Mouse (Mus musculus) c-Kit-positive CD71-negative TER-119-negative erythroid progenitor cells, embryonic 14.5 days (primary cell): ENCODE results near the gene Filip1.

ENCODE experiments used
- DNase-seq: peaks from one replicate; pipeline ENCODE4 v3.0.0-alpha.2; 2013; ENCODE audit warnings: low read depth

Gene Filip1

GRCm38 (mm10) chr9:79947973-79948372 lies 64.7 kb downstream of the Filip1 start:
- no peak for DNase-seq

DNA sequence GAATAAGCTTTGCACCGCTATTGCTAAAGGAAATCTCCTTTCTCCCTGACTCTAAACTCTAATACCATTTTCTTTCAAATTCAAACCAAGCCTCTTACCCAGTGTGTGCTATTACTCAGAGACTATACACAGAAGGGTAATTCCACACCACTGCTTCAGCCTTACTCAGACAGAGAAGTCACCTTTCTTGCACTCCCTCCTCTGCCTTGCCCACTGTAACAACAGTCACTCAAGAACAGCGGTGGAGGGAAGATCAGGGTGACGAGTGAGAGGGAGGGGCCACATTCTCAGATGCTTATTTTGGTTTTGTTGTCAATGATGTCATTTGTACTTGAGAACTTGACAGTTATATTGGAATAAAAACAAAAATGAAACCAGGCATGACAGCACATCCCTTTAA lies 65.2 kb downstream of the Filip1 start:
- DNase-seq: no peak

DNA sequence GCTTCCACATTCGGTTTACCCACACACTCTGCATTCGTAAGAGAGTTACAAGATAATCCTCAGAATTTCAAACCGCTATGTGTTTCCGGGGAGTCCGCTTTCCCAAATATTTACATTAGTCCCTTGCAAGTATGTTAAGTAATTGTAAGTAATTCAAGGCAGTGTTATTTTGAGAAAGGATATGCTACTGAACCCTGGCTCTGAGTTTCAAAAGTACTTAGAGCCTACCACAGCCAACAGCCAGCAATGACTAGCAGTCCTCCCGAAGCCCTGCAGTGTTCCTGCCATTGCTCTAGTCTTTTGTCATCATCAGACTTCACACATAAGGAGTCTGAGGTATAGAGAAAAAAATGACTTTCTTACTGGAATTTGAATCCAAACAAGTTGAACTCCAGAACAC lies 67.8 kb downstream of the Filip1 start:
- no peak for DNase-seq

DNA sequence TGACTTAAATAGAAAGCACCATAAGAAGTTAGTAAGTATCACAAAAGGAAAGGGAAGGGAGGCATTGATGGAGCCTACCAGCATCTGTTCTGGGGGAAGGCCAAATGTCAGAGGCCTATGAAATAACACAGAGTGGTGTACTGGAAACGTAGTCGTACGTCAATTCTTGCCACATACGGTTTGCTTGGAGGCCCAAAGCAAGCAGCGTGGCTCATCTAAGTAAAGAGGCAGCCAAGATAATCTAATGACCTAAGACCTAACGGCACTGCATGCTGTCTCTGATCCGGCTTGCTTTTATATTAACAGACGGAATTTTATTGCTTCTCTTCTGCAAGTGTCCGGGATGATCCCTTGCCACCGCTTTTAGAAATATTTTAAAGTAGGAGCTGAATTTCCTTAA lies 68.7 kb downstream of the Filip1 start:
- no peak for DNase-seq

DNA sequence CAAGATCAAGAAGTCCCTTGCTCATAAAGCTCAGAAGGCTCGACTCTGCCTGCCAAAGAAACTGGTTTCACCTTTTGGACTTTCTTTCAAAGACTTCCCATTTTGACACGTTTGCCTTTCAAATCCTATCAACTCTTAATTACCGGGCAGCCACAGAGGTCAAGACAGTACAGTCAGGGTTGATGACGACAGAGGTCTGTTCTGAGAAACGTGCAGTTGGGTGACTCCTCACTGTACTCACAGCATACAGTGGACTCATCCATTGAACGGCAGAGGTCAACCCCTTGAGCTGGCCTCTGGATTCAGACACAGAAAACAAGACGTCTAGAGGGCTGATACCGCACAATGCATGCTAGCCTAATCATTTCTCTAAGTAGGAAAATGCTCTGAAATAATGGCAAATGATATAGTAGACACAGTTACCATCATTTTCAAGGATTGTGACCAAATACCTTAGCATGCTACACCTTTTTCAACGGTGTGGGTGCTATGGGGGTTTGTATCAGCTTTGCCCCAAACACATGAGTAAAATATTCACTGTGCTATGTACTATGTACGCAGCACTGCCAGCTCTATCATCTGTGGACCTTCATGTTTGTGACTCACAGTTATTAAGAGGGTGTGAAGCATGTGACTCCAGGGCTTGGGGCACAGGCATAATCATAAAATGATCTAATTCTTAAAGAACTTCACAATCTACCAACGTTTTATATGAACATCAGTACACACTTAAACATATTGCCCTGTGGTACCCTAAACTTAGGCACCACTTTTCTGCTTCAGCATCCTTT lies 74.0 kb downstream of the Filip1 start:
- no peak for DNase-seq

DNA sequence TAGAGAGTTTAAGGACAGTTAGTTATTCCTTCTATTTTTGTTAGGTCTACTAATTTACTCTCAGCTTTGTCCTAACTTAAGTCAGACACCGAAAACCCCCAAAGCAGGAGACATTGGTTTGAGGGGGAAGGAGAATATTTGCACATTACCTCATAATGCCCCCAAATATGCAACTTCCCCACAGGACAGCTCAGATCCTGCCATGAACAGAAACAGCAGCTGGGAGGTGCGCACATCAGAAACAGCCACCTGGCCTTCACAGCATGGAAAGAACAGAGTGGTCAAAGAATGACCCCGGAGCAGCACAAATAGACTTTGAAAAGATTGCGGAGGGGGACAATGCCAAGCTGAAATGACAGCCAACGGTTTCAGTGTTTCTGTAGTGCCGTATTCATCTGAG lies 75.1 kb downstream of the Filip1 start:
- DNase-seq: no peak

GRCm38 (mm10) chr9:79932578-79932977 lies 80.1 kb downstream of the Filip1 start:
- no peak for DNase-seq

GRCm38 (mm10) chr9:79928092-79928491 lies 84.6 kb downstream of the Filip1 start:
- no peak for DNase-seq

DNA sequence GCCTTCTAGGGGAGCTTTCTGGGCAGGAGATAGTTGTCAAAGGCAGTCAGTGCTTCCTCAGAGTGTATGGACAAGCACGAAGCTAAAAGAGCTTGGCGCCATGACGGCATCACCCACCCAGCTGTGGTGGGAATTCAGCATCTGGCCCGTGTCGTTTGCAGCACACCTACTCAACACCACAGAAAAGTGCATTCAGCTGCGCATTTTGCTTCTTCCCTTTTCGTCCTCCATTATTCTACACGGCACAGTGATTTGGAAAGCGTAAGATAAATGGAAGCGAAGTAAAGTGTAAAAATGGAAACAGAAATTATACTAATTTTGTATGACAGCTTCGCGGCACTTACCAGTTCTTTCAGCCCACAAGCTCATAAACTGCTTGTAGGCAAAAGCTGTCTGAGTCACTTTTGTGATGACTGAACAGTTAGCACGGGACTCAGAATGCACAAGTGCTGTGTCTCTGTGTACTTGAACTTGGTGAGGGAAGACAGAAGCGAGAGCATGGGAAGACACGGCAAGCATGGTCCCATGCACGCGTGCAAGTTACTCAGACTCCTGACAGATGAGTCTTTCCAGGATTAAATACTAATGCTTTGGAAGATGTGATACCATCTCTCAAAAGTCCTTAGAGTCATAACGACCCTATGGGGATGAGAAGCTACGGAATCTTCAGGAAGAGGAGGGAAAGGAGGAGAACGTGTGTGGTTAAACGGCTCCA lies 85.3 kb downstream of the Filip1 start:
- no peak for DNase-seq

- DNase-seq: no peak
Measured at GRCm38 (mm10) chr9:79926464-79927155, 86.0 kb downstream of the Filip1 start.

DNA sequence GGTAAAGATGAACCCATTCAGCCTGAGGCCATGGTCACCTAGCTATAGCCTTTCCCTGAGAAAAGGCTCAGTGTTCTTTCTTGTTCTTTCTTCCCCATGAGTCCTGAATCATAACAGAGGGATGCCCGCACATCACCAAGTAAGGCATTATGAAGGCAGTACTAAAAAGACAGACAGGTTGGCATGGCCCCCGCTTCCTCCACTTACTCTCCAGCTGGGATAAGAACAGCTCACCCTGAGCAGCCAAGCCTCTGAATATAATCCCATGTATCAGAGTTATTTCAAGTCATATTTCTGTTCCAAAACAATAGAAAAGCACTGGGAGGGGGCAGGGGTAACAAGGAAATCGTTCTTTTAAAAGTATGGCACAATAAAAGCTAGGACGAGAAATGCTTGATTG lies 86.7 kb downstream of the Filip1 start:
- DNase-seq: no peak

- no peak for DNase-seq
Measured at GRCm38 (mm10) chr9:79923262-79923661, 89.4 kb downstream of the Filip1 start.

DNA sequence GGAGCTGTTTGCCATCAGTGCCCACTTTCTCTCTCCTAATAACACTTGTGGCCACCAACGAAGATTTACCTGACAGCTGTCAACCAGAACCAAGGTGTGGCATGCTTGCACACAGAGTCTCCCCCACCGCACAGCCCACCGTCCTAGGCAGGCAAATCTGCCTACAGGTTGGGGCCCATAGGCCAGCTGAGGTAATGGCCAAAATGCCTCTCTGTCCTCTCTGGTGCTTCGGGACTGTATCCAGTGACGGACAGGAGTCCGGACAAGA lies 90.2 kb downstream of the Filip1 start:
- no peak for DNase-seq

DNA sequence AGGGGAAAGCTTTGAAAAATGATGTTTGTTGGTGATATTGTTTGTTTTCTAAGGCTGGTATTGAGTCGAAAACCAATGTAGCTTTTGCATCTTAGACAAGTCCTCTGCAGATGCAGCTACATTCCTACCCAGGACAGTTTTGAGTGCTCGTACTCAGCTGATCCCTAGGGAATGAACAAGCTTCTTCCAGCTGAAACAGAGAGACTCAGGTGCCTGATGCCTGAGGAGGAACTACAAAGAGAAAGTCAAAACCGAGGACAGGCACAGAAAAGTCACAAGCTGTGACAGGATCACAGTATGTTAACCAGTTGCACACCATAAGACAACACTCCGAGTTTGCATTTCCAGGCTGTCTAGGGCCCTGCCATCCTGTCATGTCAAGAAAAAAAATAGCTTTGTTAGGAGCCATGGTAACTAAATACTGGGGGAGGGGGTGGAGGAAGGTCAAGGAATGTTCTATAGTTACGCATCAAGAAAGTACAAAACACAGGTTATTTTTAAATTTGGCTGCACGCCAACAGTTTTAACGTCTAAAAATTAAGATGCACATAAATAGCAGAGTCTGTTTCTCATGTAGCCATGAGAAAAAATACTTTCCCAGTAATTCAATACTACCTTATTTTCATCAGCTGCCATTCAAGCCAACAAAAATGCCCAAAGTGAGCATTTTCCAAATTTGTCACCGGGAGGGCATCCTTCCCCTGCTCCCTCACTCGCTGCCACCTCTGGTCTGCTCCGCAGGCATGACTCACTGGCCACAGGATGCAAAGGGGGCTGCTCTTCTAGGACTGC lies 90.8 kb downstream of the Filip1 start:
- DNase-seq: no peak

DNA sequence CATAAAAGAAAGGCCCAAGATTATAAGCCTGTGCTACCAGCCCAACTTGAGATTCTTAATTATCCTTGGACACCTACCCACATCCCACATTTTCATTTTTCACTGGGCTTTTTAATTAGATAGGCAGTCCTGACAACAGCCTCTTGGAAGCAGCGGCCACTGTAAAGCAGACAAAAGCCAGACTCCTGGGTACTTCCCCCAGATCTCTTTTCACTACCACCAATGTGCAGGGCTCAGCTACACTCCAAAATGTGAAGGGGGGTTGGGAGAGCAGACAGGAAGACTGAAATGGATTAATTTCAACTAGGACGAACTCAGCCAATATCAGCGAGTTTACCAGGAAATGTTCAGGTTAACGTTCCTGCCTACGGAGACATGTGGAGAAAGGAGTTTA lies 92.1 kb downstream of the Filip1 start:
- no peak for DNase-seq

DNA sequence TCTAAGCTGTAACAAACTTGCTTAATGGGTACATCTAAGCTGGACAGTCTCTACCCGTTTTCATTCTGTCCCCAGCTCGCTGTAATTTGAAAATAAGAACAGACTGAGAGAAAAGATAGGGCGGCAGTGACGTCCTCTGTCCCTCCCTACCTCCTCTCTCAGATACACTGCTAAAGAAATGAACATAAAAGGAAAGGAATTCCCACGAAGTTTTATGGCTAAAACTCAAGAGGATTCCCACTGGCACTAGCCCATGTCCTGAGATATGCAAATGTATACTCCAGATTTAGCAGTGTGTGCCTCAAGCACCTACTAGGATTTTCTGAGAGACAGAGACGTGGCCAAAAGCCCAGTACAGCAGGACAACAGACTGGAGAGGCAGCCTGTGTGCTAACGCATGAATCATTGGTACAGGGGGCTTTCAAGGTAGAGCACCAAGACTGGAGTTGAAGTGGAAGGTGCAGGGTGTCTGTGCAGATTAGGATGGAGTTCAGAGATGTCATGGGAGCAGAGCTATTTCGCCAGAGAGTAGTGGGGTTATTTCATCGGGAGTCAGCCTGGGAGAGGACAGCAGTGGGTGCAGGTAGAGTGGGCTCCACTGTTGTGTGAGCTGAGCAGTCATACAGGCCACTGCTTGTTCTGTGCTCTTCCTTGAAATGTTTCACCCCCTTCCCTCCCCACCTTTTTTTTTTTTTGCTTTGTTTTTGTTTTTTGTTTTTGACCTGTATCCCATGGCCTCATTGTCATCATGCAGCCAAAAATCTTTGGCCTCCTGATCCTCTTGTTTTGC lies 92.7 kb downstream of the Filip1 start:
- DNase-seq: no peak

- peak; percentile 36 for DNase-seq
Measured at GRCm38 (mm10) chr9:79919303-79919721, 93.3 kb downstream of the Filip1 start.

GRCm38 (mm10) chr9:79918325-79919117 lies 94.1 kb downstream of the Filip1 start:
- DNase-seq: no peak

- no peak for DNase-seq
Measured at GRCm38 (mm10) chr9:79914276-79914675, 98.4 kb downstream of the Filip1 start.

DNA sequence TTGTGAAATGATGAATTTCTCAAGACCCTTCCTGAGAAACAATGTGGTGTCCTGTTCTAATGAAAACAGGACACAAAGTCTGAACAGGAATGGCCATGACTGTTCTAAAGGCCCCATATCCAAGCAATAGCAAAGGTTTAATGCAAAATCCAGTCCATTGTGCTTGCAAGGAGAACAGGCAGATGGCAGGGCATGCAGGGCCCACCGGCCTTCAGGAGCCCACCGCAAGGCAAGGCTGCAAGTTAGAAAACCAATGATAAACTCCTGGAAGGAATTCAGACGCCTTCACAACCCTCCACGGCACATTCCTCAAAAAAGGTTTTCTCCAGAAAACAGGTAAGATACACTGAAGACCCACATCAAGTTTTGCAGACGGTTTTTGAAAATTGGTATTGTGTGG lies 99.7 kb downstream of the Filip1 start:
- no peak for DNase-seq

- no peak for DNase-seq
Measured at GRCm38 (mm10) chr9:79910166-79910565, 102.5 kb downstream of the Filip1 start.
